Mouse (Mus musculus): ENCODE measurements around the gene Znrd1as. TPM values are rescaled to one million over a fixed set of nuclear protein-coding genes. Genes with fewer than 3 reads are reported as not detected.
A peak's percentile ranks its signal among the peaks of the same experiment; 100 is the strongest.

Gene Znrd1as
- polyA plus RNA-seq, 2 experiments from 2014 or later, result 5.5 to 8.2 TPM

- ATAC-seq, result no peak
Measured at GRCm38 (mm10) chr17:36997033-36997735, 38.8 kb downstream of the Znrd1as start.

- ATAC-seq, result no peak
Measured at GRCm38 (mm10) chr17:36998477-36998876, 40.1 kb downstream of the Znrd1as start.

- ATAC-seq, result no peak
Measured at GRCm38 (mm10) chr17:37000863-37001262, 42.5 kb downstream of the Znrd1as start, which contains the start of gene Zfp57. TSS of gene Zfp57 (plus strand) at chr17:37001163.

- no peak for ATAC-seq
Measured at GRCm38 (mm10) chr17:37002364-37003330, 44.3 kb downstream of the Znrd1as start.

GRCm38 (mm10) chr17:37003366-37003765, 45.0 kb downstream of the Znrd1as start:
- ATAC-seq, result no peak

GRCm38 (mm10) chr17:37008161-37008560, 49.8 kb downstream of the Znrd1as start:
- ATAC-seq, result no peak

- peak; percentile 37 for ATAC-seq
Measured at GRCm38 (mm10) chr17:37009460-37010042, 51.2 kb downstream of the Znrd1as start.

GRCm38 (mm10) chr17:37011719-37012118, 53.3 kb downstream of the Znrd1as start:
- no peak for ATAC-seq

GRCm38 (mm10) chr17:37012141-37012540, 53.7 kb downstream of the Znrd1as start:
- no peak for ATAC-seq

Other genes starting within 250 kb of the Znrd1as start
- not detected for gene H2-M10.5, start 185.7 kb upstream of the Znrd1as start, polyA plus RNA-seq (2017; shearing (Covaris generic))
- not detected for gene H2-M10.6, start 146.4 kb upstream of the Znrd1as start, polyA plus RNA-seq (2017; shearing (Covaris generic))
- 10 to 100 TPM; 76.3 to 99.4 TPM for gene Trim26, start 121.5 kb upstream of the Znrd1as start, polyA plus RNA-seq (2017; shearing (Covaris generic))
- under 1 TPM in 1 of 2 experiments, not detected in 1; 0.79 TPM for gene Trim15, start 91.4 kb upstream of the Znrd1as start, polyA plus RNA-seq (2017; shearing (Covaris generic))
- under 1 TPM in 1 of 2 experiments, not detected in 1; 0.28 TPM for gene Trim10, start 89.0 kb upstream of the Znrd1as start, polyA plus RNA-seq (2017; shearing (Covaris generic))
- gene Trim40, start 68.5 kb upstream of the Znrd1as start, polyA plus RNA-seq (2017; shearing (Covaris generic)), result not detected
- not detected for gene Trim31, start 60.5 kb upstream of the Znrd1as start, polyA plus RNA-seq (2017; shearing (Covaris generic))
- not detected for gene Rnf39, start 15.7 kb upstream of the Znrd1as start, polyA plus RNA-seq (2017; shearing (Covaris generic))
- gene Ppp1r11, start 6.9 kb upstream of the Znrd1as start, polyA plus RNA-seq (2017; shearing (Covaris generic)), result 100 to 1,000 TPM; 196 to 201 TPM
- gene Znrd1, start within 50 bp of the Znrd1as start, polyA plus RNA-seq (2017; shearing (Covaris generic)), result 10 to 100 TPM; 67.9 to 82.1 TPM
- gene 2410137M14Rik, start 22.6 kb downstream of the Znrd1as start, polyA plus RNA-seq (2017; shearing (Covaris generic)), result not detected
- gene H2-M5, start 30.9 kb downstream of the Znrd1as start, polyA plus RNA-seq (2017; shearing (Covaris generic)), result not detected
- gene Zfp57, start 42.6 kb downstream of the Znrd1as start, polyA plus RNA-seq (2017; shearing (Covaris generic)), result not detected
- gene Mog, start 64.8 kb downstream of the Znrd1as start, polyA plus RNA-seq (2017; shearing (Covaris generic)), result not detected
- gene Gabbr1, start 87.4 kb downstream of the Znrd1as start, polyA plus RNA-seq (2017; shearing (Covaris generic)), result 1 to 10 TPM; 4.7 to 8.6 TPM
- under 1 TPM in 1 of 2 experiments, not detected in 1; 0.11 TPM for gene Olfr90, start 129.9 kb downstream of the Znrd1as start, polyA plus RNA-seq (2017; shearing (Covaris generic))
- not detected for gene Olfr91, start 139.7 kb downstream of the Znrd1as start, polyA plus RNA-seq (2017; shearing (Covaris generic))
- gene Olfr92, start 161.5 kb downstream of the Znrd1as start, polyA plus RNA-seq (2017; shearing (Covaris generic)), result not detected
- not detected for gene Olfr93, start 202.9 kb downstream of the Znrd1as start, polyA plus RNA-seq (2017; shearing (Covaris generic))
- under 1 TPM in 1 of 2 experiments, not detected in 1; 0.70 TPM for gene Ubd, start 235.3 kb downstream of the Znrd1as start, polyA plus RNA-seq (2017; shearing (Covaris generic))
- not detected for gene Olfr94, start 242.4 kb downstream of the Znrd1as start, polyA plus RNA-seq (2017; shearing (Covaris generic))

Measured in CD4-positive, CD25-positive, alpha-beta regulatory T cell, adult 4 months (primary cell).